In the genomic region with DNA sequence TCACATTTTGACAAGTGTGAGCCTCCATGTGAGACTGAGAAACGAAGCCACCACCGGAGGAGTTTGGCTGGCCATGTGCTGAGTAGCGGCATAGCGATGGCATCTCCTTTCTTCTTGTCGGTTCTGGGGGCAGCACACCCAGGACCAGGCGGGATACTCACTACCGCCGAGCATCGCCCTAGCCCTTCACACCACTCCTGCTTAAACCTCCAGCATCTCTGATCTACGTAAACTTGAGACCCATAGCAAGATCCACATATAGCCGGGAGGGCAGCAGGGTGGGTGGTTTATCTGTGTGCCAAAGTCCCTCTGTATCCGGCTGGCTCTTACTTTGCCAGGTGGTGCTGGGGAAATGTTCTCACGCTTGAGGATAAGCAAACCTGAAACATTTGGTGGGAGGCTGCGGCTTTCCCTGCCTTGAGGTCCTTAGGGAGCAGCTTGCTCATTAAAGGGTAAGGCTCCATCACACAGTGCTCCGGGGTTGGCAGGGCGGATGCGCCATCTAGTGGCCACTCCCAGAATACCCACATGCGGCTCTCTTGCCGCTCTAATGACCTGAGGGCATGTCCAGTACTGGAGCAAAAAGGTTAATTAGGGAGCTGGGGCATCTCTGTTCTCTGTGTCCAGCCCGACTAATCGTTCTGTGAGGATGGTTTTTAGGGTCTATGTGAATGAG, we compare ENCODE assay signal across 9 mouse cellular contexts.
DNase-seq lines count a peak whose midpoint lies in the region; ATAC-seq and TF ChIP-seq lines count a peak whose summit lies in the region.
"Had no signal": no experiment of that assay in that cellular context is flagged by ENCODE, and none has a peak within 500 bp of the region (broad histone marks: within the 10 kb centered on the region; RNA-seq: fewer than 3 reads in every experiment).

No protein-coding gene starts in this region.

- H3K4me2 ChIP-seq in CH12.LX (ENCODE audit: insufficient read depth, low read depth, poor library complexity, severe bottlenecking) = no peak overlapping the region
- H3K4me2 ChIP-seq in forebrain, embryonic 11.5 days (ENCODE audit: low read depth, low read length, severe bottlenecking) = no peak overlapping the region
- no peak overlapping the region for H3K4me2 ChIP-seq in liver, embryonic 16.5 days (ENCODE audit: low read depth, low read length)
- H3K4me2 ChIP-seq in neural tube, embryonic 13.5 days = no peak overlapping the region
- no peak overlapping the region for H3K4me2 ChIP-seq in stomach, embryonic 16.5 days (ENCODE audit: low read depth, low read length)

- no peak overlapping the region for H3K9ac ChIP-seq in CH12.LX (ENCODE audit: insufficient read depth, low read depth)
- no peak overlapping the region for H3K9ac ChIP-seq in forebrain, embryonic 11.5 days (ENCODE audit: low read length)
- H3K9ac ChIP-seq in liver, embryonic 16.5 days (ENCODE audit: low read depth, low read length) = no peak overlapping the region
- 0 out of 2 replicates have a peak overlapping the region, but pooled peaks have one; percentile 14 for H3K9ac ChIP-seq in neural tube, embryonic 13.5 days
- H3K9ac ChIP-seq in stomach, embryonic 16.5 days (ENCODE audit: low read length) = no peak overlapping the region

- intact Hi-C loops in heart, postnatal 10 days (cut with DNase I) = loop anchor here (2.0 to 5.0 kb wide), 4 partner anchors 187 to 525 kb away; no protein-coding TSS in a partner anchor

- H3K9me3 ChIP-seq in CH12.LX (replicated peaks; ENCODE audit: low read length) = no peaks in the 10 kb centered on the region
- no peaks in the 10 kb centered on the region for H3K9me3 ChIP-seq in forebrain, embryonic 11.5 days (ENCODE audit: control insufficient read depth, low read length)
- H3K9me3 ChIP-seq in liver, embryonic 16.5 days (replicated peaks; ENCODE audit: control insufficient read depth, low read length) = no peaks in the 10 kb centered on the region
- no peaks in the 10 kb centered on the region for H3K9me3 ChIP-seq in neural tube, embryonic 13.5 days
- 0 out of 2 replicates have a peak, but pooled peaks cover 5% of the 10 kb centered on the region for H3K9me3 ChIP-seq in stomach, embryonic 16.5 days (replicated peaks; ENCODE audit: control insufficient read depth, low read length)

- no peak overlapping the region for H3K4me3 ChIP-seq in CH12.LX (replicated peaks in 1 of 3; ENCODE audit: low read depth in 2 of 3, low read length in 2 of 3, poor library complexity in 1 of 3)
- no peak overlapping the region for H3K4me3 ChIP-seq in forebrain, embryonic 11.5 days (ENCODE audit: low read depth, low read length)
- no peak overlapping the region for H3K4me3 ChIP-seq in liver, embryonic 16.5 days (ENCODE audit: low read depth, low read length)
- no peak overlapping the region for H3K4me3 ChIP-seq in neural tube, embryonic 13.5 days
- no peak overlapping the region for H3K4me3 ChIP-seq in stomach, embryonic 16.5 days (replicated peaks; ENCODE audit: low read length)
- H3K4me3 ChIP-seq: erythroblast, embryonic 14.5 days had no signal

- peaks cover 0 to 3% of the 10 kb centered on the region in 2 experiments; a peak in 1 of 4 replicates for H3K4me1 ChIP-seq in CH12.LX (ENCODE audit: control insufficient read depth in 1 of 2, insufficient read depth in 2 of 2)
- 0 out of 2 replicates have a peak, but pooled peaks cover 2% of the 10 kb centered on the region for H3K4me1 ChIP-seq in forebrain, embryonic 11.5 days (replicated peaks; ENCODE audit: control insufficient read depth, insufficient read depth, low read length)
- H3K4me1 ChIP-seq in liver, embryonic 16.5 days (ENCODE audit: control insufficient read depth, low read depth, low read length) = peaks cover 2% of the 10 kb centered on the region; the same call in 1 of the 2 replicates
- peaks cover 22% of the 10 kb centered on the region for H3K4me1 ChIP-seq in neural tube, embryonic 13.5 days (replicated peaks)
- peaks cover 13% of the 10 kb centered on the region for H3K4me1 ChIP-seq in stomach, embryonic 16.5 days (ENCODE audit: control insufficient read depth, insufficient read depth, low read length)

- H3K36me3 ChIP-seq in CH12.LX (replicated peaks in 1 of 2; ENCODE audit: control insufficient read depth in 1 of 2, insufficient read depth in 1 of 2, low read length in 1 of 2) = no peaks in the 10 kb centered on the region
- no peaks in the 10 kb centered on the region for H3K36me3 ChIP-seq in forebrain, embryonic 11.5 days (ENCODE audit: control insufficient read depth, insufficient read depth, low read length)
- H3K36me3 ChIP-seq in liver, embryonic 16.5 days (ENCODE audit: control insufficient read depth, insufficient read depth) = no peaks in the 10 kb centered on the region
- no peaks in the 10 kb centered on the region for H3K36me3 ChIP-seq in neural tube, embryonic 13.5 days
- H3K36me3 ChIP-seq in stomach, embryonic 16.5 days (ENCODE audit: control insufficient read depth, insufficient read depth, low read length) = no peaks in the 10 kb centered on the region

- H3K79me2 ChIP-seq in CH12.LX (replicated peaks; ENCODE audit: control insufficient read depth, extremely low read depth, insufficient read depth, poor library complexity, severe bottlenecking) = no peaks in the 10 kb centered on the region

- in situ Hi-C loops in CH12.LX (cut with MboI; ENCODE audit: low pct_ligation_motif_present, low pct_unique_long_range_greater_than_20kb, low sequenced_read_pairs) = loop anchor here (25.0 kb wide), 1 partner anchor 523 kb away; no protein-coding TSS in a partner anchor

- H3K27ac ChIP-seq in CH12.LX (ENCODE audit: insufficient read depth, low read depth) = no peak overlapping the region
- H3K27ac ChIP-seq in forebrain, embryonic 11.5 days (ENCODE audit: low read depth, low read length) = no peak overlapping the region
- no peak overlapping the region for H3K27ac ChIP-seq in liver, embryonic 16.5 days (ENCODE audit: low read length)
- H3K27ac ChIP-seq in neural tube, embryonic 13.5 days (replicated peaks) = peak overlapping the region; percentile 46; the same call in 1 of the 2 replicates
- H3K27ac ChIP-seq in stomach, embryonic 16.5 days (ENCODE audit: low read length) = no peak overlapping the region

- peak; percentile 74 to 92 for TF ChIP-seq CTCF in CH12.LX (conservative IDR thresholded peaks at IDR 0.05 in 1 of 2, IDR thresholded peaks at IDR 0.05 in 1 of 2; ENCODE audit: low read depth in 2 of 2, low read length in 2 of 2)

- peak; percentile 88 for TF ChIP-seq RAD21 in CH12.LX (IDR thresholded peaks at IDR 0.05; ENCODE audit: low read depth, low read length)

- TF ChIP-seq EP300 in CH12.LX (IDR thresholded peaks at IDR 0.05; ENCODE audit: low read length) = no peak

- 45% methylated on average over 21 of the region's 21 CpGs for WGBS in forebrain, embryonic 11.5 days
- WGBS in liver, embryonic 16.5 days (ENCODE audit: insufficient replicate concordance) = 45% methylated on average over 21 of the region's 21 CpGs
- WGBS in neural tube, embryonic 13.5 days = 42% methylated on average over 21 of the region's 21 CpGs
- 38% methylated on average over 21 of the region's 21 CpGs for WGBS in stomach, embryonic 16.5 days

- no peak for TF ChIP-seq POLR2A in CH12.LX (IDR thresholded peaks at IDR 0.05; ENCODE audit: low read depth, low read length)

- peak; percentile 89 for ATAC-seq in forebrain, embryonic 11.5 days (replicated peaks; ENCODE audit: low FRiP score)
- ATAC-seq in liver, embryonic 16.5 days (ENCODE audit: low read depth) = 0 out of 2 replicates have a peak, but pooled peaks have one; percentile 50
- peak; percentile 85 for ATAC-seq in neural tube, embryonic 13.5 days (ENCODE audit: low read depth)
- ATAC-seq in stomach, embryonic 16.5 days (ENCODE audit: insufficient read depth, low FRiP score) = peak; percentile 84

- H3K27me3 ChIP-seq in CH12.LX (replicated peaks) = peaks cover 18% of the 10 kb centered on the region
- H3K27me3 ChIP-seq in forebrain, embryonic 11.5 days (ENCODE audit: control insufficient read depth, insufficient read depth, low read length) = no peaks in the 10 kb centered on the region
- no peaks in the 10 kb centered on the region for H3K27me3 ChIP-seq in liver, embryonic 16.5 days (ENCODE audit: control insufficient read depth, insufficient read depth, low read depth, low read length)
- no peaks in the 10 kb centered on the region for H3K27me3 ChIP-seq in neural tube, embryonic 13.5 days
- H3K27me3 ChIP-seq in stomach, embryonic 16.5 days (ENCODE audit: control insufficient read depth, insufficient read depth, low read length) = no peaks in the 10 kb centered on the region

- DNase-seq in CH12.LX (ENCODE audit: extremely low read depth) = peak; percentile 58
- peak; percentile 47 for DNase-seq in c-Kit-positive CD71-positive TER-119-negative erythroid progenitor cells, embryonic 14.5 days (ENCODE audit: low read depth)
- DNase-seq in forebrain, embryonic 11.5 days (ENCODE audit: low spot score) = peak; percentile 94
- peak; percentile 86 to 89 for DNase-seq in heart, postnatal 10 days
- peak; percentile 84 to 92 for DNase-seq in kidney, postnatal 36 days

- dilution Hi-C loops in CH12.LX (cut with MboI; ENCODE audit: extremely low pct_ligation_motif_present, extremely low pct_unique_long_range_greater_than_20kb, low sequenced_read_pairs) = no loop called here

TF ChIP-seq in CH12.LX, 34 proteins besides CTCF, POLR2A, EP300 and RAD21:
- TF ChIP-seq MYC (IDR thresholded peaks at IDR 0.05; ENCODE audit: low read depth, low read length) (0 out of 2 replicates have a peak, but pooled peaks have one; percentile 47), SMC3 (IDR thresholded peaks at IDR 0.05; ENCODE audit: low read depth, low read length) (peak; percentile 89), ZC3H11A (IDR thresholded peaks at IDR 0.05; ENCODE audit: low read depth, low read length) (peak; percentile 47; the same call in 1 of the 2 replicates), NRF1 (IDR thresholded peaks at IDR 0.05; ENCODE audit: low read depth, low read length) (0 out of 2 replicates have a peak, but pooled peaks have one; percentile 22), IRF4 (IDR thresholded peaks at IDR 0.05; ENCODE audit: low read depth, low read length) (peak; percentile 45; the same call in 1 of the 2 replicates), HCFC1 (IDR thresholded peaks at IDR 0.05; ENCODE audit: low read depth, low read length) (no peak)
TF ChIP-seq in CH12.LX: peak in this region for 5.
